Mouse (Mus musculus) liver, adult 2 months (tissue): Measurements from ENCODE around the gene Myh6.

Experiments
- CTCF ChIP-seq: fragments of 200-500 bp; IDR thresholded peaks from 2 replicates; pipeline ENCODE4 v1.5.1; 2011; ENCODE audit warnings: low read depth, low read length, control low read depth
- POLR2A ChIP-seq: fragments of 200-500 bp; IDR thresholded peaks from 2 replicates; pipeline ENCODE4 v1.6.1; 2011; ENCODE audit warnings: low read length, control low read depth; ENCODE audit not compliant: insufficient read depth; ENCODE audit errors: extremely low read depth

DNA sequence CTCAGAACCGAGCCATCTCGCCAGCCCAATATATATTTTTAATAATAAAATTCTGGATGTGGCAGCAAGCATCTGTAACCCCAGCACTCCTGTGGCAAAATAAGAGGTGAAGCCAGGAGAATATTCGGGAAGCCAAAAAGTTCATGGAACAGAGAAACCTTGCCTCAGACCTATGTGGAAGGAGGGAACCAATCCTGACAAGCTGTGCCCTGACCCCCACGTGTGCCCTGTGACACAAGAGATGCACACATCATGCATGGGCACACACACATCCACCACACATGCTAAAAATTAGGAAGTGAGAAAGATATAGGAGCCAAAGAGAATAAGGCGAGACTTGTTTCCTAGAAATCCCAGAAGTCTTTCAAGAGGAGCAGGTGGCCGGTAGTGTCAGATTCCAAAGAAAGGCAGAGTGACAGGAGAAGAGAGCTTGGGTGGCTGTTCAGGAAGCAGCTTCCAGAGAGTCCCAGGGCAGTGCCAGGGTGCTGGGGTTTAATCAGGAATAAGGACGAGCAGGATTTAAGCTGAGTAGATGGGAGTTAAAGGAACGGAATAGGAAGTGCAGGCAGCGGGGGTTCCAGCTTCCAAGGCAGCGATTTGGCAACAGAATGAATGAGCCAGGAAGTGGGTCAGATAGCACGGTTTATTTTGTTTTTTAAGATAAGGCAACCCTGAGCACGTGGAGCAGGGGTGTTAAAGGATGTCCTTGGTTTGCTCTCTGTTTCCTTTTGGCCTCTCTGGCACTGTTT lies 35.4 kb upstream of the Myh6 start:
- no peak for TF ChIP-seq CTCF
- TF ChIP-seq POLR2A = no peak
